Mouse (Mus musculus) gastrocnemius, postnatal 10 days (tissue): Measurements from ENCODE around the gene Hyal1. TPM values are rescaled to one million over a fixed set of nuclear protein-coding genes. Genes with fewer than 3 reads are reported as not detected.
A peak's percentile ranks its signal among the peaks of the same experiment; 100 is the strongest.
"Not testable (repeated sequence)": the region's sequence is repeated elsewhere in the genome, so short reads cannot be mapped to it uniquely, and the experiment has no call there.

Experiments
- DNase-seq: peaks from one replicate; pipeline ENCODE4 v3.0.0; 2021; ENCODE audit warnings: mixed read lengths
- total RNA-seq, 2 experiments: library from RNA; stranded (reverse); gene quantifications; 2 replicates each; pipeline ENCODE4 v1.2.3; 2021

Hyal1 gene
- total RNA-seq, 2 experiments from 2014 or later, result 2.5 to 5.0 TPM

DNA sequence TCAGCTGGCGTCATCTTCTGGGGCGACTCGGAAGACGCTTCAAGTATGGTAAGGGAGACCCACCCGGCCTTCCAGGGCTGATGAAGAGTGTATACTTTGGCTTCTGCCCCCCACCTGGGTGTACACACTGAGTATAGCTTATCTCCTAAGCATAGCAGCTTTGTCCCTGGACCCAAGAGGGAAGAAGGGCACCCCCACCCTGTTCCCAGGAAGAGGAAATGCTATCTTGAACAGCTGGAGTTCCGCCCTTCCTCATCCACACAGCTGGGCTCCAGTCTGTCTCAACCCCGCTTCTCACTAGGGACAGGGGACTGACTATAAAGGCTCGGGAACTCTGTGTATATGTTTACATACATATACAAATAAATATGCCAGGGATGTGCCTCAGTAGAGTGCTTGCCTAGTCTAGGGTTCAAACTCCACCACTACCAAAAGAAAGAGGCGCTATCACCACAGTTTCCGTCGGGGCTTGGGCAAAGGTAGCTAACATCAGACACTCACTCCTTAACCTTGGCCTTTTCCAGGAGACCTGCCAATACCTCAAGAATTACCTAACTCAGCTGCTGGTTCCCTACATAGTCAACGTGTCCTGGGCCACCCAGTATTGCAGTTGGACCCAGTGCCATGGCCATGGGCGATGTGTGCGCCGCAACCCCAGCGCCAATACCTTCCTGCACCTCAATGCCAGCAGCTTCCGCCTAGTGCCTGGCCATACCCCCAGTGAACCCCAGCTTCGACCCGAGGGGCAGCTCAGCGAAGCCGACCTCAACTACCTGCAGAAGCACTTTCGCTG, 5.0 kb upstream of the Hyal1 start:
- DNase-seq, result no peak

DNA sequence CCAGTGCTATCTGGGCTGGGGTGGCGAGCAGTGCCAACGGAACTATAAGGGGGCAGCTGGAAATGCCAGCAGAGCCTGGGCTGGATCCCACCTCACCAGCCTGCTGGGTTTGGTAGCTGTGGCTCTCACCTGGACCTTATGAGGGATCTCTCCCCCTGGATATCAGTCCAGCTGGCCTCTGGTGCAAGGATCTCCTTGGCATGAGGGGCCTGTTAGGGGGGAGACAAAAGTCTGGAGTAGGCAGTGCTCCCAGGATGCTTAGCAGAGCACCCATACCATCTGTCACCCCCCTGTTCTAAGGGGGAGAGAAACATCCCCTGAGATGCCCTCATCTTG, 4.4 kb upstream of the Hyal1 start:
- no peak for DNase-seq

DNA sequence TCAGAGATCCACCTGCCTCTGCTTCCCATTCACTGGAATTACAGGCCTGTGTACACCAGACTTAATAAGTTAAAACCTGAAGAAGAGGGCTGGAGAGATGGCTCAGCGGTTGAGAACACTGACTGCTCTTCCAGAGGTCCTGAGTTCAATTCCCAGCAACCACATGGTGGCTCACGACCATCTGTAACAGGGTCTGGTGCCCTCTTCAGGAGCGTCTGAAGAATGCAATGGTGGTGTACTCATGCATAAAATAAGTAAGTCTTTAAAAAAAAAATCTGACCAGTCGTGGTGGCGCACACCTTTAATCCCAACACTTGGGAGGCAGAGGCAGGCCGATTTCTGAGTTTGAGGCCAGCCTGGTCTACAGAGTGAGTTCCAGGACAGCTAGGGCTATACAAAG, 3.0 kb upstream of the Hyal1 start:
- DNase-seq, result not testable (repeated sequence)

DNA sequence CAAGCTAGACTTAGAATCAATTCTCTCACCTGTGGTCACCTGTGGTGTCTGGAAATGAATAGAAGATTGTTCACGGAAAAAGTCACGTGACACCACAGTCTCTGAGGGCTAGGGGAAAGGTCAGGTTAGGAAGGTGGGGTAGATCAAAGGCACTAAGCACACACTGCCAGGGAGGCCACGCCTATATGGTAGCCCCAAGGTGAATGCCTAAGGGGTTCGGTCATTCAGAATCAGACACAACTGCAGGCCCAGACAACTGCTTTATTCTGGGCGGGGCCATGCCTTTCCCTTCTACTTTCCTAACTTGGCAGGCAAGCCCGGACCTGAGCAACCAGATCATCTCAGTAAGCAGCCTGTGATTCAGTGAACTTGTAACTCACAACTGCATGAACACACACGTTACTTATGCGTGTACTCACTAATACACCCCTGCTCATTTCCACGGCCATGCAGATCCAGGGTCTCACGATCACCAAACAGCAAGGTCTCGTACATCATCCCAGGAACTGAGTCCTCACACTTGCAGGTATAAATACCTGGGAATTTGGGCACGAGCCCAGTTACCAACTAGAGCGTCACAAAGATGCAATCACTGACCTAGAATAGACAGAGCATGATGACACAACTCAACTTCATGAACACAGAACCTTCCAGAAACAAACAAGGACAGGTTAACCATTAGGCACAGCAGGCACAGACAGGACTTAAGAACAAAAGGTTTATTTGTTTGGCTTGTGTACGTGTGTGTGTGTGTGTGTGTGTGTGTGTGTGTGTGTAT, 959 bp upstream of the Hyal1 start:
- DNase-seq, result no peak

DNA sequence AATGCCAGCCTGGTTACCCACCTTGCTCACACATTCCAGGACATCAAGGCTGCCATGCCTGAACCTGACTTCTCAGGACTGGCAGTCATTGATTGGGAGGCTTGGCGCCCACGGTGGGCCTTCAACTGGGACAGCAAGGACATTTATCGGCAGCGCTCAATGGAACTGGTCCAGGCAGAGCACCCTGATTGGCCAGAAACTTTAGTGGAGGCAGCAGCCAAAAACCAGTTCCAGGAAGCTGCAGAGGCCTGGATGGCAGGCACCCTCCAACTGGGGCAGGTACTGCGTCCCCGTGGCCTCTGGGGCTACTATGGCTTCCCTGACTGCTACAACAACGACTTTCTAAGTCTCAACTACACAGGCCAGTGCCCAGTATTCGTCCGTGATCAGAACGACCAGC, 1.1 kb downstream of the Hyal1 start:
- no peak for DNase-seq

DNA sequence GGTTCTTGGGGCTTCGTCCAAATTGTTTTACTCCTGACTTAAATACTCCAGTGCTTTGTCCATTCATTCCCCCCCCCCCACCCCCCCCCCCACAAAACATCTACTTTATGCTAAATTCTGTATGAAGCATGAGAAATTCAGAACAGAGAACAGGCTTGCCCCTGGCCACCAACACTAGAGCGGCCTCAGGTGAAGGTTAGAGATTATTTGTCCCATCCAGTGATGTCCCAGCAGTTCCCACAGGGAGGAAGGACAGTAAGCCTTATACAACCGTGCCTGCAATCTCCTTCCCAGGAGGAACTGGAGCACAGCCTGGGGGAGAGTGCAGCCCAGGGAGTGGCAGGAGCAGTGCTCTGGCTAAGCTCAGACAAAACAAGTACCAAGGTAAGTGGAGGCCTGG, 1.9 kb downstream of the Hyal1 start, which contains the start of gene Naa80:
Gene Naa80 (plus strand): TSS at position 301 of the 400 bp plus-strand sequence.
- no peak for DNase-seq

DNA sequence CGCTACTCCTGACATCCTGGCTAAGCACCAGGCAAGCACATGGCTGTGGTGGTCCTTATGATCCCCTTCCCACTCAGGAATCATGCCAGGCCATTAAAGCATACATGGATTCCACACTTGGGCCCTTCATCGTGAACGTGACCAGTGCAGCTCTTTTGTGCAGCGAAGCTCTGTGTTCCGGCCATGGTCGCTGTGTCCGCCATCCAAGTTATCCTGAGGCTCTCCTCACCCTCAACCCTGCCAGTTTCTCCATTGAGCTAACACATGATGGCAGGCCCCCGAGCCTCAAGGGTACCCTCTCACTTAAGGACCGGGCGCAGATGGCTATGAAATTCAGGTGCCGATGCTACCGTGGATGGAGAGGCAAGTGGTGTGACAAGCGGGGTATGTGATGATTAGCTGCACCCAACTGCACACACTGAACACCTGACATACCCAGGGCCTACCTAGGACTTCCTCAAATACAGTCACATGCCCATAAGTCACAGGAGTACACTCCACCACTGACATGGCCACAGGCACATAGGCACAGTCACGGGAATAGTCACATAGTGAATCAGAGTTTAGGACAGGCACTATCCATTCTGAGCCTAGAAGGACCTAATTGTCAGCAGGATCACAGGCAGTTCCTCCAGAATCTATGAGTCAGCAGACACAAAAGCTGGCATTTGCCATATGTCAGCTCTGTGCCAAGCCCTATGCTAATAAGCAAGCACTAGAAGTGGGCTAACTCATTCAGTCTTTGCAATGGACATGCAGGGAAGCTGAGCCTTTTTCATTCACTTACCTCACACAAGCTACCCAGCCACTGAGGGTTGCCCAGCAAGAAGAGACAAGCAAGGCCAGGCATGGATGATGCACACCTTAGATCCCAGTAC, 2.5 kb downstream of the Hyal1 start:
- DNase-seq, result no peak

DNA sequence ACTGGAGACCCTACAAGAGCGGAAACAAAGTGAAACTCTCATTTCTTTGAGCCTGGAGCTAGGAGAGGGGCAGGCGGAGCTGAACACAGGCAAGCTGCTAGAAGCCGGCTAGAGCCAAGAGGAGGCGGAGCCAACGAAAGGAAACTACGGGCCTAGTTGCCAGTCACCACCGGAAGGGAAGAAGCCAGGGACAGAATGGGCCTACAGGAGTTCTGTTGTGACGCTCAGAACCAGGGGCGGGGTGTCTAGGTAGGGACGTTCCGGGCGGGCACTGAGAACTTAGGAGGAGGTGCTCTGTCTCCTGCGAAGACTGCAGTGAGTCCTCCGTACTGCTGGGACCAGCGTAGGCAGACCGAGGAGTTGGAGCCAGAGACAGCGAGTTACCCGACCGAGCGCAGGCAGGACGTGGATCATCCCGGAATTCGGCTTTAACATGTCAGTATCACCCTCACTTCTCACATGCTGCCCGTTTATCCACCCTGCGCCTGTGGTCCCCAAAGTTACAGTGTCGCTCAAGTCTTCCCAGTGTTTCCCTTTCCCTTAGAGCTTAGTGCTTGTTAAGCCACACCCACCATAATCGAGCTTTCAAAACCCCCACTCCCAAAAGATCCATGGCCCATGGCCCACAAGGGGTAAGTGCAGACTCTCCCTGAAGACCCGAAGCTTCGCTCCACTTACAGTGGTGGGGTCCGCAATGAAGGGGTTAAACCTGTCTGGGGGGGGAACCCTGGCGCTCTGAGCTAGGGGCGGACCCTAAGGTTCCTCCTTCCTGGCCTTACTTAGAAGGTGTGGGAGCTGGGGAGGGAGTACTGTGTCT, 4.0 kb downstream of the Hyal1 start, which contains the start of gene Hyal3:
Gene Hyal3 (plus strand): TSS at position 318 of the 817 bp plus-strand sequence.
- DNase-seq, result peak; percentile 83

DNA sequence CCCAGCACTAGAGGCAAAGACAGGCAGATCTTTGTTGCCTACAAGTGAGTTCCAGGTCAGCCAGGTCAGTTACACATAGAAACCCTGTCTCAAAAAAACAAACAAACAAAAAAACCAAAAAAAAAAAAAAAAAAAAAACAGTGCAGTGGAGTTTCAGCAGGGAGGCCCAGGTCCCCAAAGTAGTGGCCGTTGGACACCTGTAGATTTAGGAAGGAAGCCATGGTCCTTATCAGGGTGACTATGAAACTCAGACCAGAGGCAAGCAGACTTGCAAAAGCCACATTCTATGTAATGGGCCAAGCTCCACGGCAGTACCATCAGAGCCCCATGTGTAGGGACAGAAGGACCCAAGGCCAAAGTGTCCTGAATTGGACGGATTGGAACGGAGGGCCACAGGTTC, 4.9 kb downstream of the Hyal1 start:
- DNase-seq, result no peak

DNA sequence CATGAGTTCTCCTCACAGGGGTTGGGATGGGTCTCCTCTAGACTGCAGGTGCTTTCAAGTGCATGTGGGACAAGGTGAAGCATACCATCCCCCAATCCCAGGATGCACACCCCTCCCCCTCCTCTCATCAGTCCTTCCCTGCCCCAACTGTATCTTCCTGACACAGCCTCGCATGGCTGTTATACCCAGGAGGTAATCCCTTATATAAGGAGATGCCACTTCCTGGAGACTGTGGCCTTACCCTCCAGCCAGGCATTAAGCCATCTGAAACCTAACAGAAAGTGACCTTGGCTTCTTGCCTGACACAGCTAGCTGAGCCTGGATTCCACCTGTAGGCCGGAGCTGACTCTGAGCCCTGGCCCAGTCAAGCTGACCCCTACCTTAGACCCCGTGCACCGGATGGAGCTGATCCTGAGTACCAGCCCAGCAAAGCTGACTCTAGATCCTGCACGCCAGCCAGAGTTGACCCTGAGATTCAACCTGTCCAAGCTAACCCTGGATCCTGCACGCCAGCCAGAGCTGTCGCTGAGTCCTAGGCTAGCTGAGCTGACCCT, 5.9 kb downstream of the Hyal1 start:
- no peak for DNase-seq

DNA sequence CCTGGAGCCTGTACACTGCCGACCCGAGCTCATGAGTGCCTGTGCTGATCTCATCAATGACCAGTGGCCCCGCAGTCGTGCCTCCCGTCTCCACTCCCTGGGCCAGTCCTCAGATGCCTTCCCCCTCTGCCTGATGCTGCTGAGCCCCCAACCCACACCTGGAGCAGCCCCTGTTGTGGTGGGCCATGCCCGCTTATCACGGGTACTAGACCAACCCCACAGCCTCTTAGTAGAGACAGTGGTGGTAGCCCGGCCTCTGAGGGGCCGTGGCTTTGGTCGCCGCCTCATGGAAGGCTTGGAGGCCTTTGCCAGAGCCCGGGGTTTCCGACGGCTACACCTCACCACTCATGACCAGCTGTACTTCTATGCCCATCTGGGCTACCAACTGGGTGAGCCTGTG, 6.4 kb downstream of the Hyal1 start:
- no peak for DNase-seq

DNA sequence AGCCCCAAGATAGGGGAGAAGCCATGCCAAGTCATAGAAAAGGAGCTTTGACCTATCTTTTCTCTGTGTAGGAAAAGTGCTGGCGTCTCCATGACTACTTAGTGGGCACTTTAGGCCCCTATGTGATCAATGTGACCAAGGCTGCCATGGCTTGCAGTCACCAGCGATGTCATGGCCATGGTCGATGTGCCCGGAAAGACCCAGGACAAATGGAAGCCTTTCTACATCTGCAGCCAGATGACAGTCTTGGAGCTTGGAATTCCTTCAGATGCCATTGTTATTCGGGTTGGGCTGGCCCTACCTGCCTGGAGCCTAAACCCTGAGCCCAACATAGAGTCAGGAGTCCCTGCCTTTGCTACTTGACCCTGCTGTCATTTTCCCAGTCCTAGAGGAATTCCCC, 9.8 kb downstream of the Hyal1 start:
- DNase-seq, result no peak

DNA sequence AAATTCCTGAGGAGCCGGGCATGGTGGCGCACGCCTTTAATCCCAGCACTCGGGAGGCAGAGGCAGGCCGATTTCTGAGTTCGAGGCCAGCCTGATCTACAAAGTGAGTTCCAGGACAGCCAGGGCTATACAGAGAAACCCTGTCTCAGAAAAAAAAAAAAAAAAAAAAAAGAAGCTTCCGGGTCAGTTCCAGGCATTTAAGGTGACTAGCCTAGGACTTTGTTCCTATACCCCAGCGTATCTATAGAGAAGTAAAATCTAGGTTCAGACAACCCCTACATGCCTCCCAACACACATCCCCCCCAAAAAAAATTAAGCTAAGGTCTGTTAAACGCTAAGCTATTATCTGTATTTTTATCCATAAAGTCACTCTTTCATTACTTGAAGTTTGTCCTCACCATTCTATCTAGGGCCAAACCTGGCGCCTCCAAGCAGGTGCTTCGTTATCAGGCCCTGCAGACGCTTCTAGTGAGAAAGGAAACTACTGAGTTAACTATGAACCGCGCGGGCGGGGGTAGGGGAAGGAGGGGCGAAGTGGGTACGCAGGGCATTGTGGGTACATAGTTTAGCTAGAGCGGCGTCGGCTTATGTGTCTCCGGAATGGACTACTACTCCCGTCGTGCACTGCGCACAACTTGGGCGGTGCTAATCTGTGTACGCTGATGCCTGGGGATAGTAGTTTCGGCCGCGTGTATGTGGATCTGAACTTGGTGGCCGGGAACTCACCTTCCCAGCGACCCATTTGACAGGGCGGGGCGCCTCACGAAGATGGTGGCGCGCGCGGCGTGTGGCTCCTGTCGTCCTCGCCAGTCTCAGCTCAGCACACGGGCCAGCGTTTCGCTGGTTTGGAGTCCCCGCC, 10.5 kb downstream of the Hyal1 start, which contains the start of gene Ifrd2:
Gene Ifrd2 (plus strand): TSS at position 669 of the 859 bp plus-strand sequence.
- DNase-seq, result peak; percentile 91

DNA sequence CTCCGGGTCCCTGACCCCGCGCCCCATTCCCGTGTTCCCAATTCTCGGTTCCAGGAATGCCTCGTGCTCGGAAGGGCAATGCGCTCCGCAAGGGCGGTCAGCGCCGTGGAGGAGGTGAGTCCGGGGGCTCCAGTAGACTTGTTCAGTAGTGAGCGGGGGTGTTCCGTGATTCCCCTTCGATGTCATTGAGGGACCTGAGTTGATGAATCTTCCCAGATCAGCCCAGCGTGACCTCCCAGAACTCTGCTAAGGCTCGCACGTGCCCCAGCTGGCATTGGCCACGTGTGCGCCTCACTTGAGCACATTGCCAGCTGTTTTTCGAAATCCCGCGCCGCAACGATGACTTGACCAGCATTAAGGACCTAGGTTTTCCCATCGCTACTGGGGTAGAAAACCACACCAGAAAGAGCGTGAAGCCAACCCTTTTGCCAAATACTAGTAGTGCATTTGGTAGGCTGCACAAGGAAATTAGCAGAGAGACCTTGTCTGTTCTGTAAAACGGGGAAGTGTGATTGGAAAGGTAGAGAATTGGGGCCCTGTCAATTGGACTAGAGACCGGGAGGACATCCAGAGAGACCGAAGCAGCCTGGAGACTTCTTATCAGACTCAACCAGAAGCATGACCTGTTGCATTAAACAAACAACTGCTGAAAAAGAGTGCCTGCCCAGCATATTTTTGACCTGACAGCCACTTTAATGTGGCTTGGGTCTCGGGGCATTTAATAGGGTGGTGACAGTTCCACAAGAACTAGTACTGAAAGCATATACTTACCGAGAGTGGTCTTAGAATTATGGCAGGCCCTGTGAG, 11.3 kb downstream of the Hyal1 start:
- DNase-seq, result peak; percentile 53

DNA sequence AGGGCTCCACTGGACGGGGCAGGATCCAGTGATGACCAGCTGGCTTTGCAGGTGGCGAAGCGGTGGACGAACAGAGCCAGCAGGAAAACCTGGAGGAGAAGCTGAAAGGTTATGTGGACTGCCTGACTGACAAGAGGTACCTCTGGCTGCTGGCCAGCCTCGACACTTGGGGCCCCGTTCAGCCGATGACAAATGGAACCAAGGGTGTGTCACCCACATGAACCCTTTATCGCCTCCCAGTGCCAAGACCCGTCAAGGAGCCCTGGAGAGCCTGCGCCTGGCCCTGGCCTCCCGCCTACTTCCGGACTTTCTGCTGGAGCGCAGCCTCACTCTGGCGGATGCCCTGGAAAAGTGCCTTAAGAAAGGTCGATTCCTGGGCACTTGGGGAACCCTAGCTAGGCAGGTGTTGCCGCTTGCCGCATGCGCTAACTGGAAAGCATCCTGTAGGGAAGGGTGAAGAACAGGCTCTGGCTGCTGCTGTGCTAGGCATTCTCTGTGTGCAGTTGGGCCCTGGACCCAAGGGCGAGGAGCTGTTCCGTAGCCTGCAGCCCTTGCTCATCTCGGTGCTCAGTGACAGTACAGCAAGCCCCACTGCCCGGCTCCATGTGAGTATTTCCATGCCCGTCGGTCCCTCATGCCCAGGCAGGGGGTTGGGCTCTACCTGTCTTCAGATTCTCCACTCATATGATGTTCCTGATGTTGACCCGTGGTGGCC, 13.5 kb downstream of the Hyal1 start:
- DNase-seq, result no peak

DNA sequence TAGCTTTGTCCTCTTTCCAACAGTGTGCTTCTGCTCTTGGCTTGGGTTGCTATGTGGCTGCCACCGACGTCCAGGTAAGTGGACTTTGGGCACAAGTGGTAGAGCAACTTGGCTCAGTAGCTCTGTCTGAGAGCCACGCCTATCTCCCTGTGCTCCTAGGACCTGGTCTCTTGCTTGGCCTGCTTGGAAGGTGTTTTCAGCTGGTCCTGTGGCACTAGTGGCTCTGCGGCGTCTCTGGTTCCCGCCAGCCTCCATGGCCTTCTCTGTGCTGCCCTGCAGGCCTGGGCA, 14.0 kb downstream of the Hyal1 start:
- no peak for DNase-seq

DNA sequence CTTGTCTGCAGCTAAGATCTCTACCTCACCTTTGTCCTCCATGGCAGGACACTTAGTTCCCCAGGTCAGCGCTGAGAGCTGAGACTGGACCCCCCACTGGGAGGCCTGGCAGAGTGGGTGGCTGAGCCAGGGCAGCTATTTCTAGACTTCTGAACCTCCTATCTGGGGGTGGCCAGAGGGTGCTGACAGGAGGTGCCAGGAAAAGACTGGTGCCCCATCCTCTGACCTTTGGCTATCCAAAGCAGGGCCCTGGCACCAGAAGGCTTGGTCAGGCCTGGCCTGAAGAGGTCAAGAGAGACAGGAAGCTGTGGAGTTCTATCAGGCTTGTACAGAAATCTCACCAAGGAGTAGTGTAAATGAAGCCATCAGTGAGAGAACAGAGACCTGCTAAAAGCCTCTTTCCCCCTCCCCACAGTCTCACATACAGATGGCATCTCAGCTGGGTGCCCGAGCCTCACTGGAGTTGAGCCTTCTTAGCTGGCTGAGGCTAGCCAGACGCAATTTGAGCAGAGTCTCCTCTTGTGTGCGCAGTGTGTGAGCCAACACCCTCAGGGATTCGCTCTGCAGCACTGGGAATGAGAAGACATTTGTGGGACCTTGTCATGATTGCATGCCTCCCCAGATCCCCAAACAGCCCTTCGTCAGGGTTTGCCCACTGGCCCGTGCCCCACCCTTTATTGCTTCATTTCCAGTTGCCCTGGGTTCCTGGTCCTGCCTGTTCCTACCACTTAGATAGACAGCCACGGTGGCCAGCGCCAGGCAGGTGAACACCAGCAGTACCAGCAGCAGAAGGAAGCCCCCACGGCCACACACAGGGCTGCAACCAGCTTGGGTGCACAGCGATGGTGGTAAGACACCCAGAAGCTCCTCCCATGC, 16.6 kb downstream of the Hyal1 start:
- no peak for DNase-seq
